Mouse (Mus musculus) stomach, postnatal 0 days (tissue): ENCODE results near the gene Zfp346.

Experiments
- CTCF ChIP-seq: IDR thresholded peaks from 2 replicates; pipeline ENCODE4 v1.5.1; 2016; ENCODE audit warnings: antibody characterized with exemption, low read depth, mild to moderate bottlenecking, moderate library complexity
- EP300 ChIP-seq: optimal IDR thresholded peaks from 2 replicates; pipeline ENCODE3; 2016; ENCODE audit warnings: antibody characterized with exemption

DNA sequence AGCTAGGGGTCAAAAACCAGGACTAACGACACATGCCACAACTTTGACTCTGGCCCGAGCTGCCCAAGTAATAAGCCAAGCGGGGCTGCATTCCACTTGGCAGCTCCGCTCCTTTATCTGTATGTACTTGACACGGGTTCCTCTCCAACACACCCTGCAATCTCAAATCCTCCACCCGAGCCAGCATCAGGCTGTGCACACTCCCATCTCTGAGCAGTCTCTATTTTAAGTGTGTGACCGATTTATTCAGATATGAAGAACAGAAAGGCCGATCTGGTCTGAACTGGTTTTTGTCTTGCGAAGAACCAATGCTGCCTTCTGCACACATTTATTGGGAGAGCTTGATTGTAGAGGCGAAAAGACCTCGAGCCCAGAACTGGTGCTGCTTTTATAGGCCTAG lies 3.5 kb upstream of the Zfp346 start:
- TF ChIP-seq EP300 (no peak), CTCF (no peak)
